Comparison of ENCODE assay signal across 9 mouse cellular contexts in genomic region chr19:12433033-12433432, GRCm38 (mm10). TPM values are rescaled to one million over a fixed set of nuclear protein-coding genes. Genes with fewer than 3 reads are reported as not detected.
DNase-seq lines count a peak whose midpoint lies in the region; ATAC-seq lines count a peak whose summit lies in the region.
"Had no signal": no experiment of that assay in that cellular context is flagged by ENCODE, and none has a peak within 500 bp of the region (broad histone marks: within the 10 kb centered on the region; RNA-seq: fewer than 3 reads in every experiment).

No protein-coding gene starts in this region.

- no peaks in the 10 kb centered on the region for H3K4me1 ChIP-seq in forebrain, embryonic 11.5 days (replicated peaks; ENCODE audit: control insufficient read depth, insufficient read depth, low read length)
- no peaks in the 10 kb centered on the region for H3K4me1 ChIP-seq in hindbrain, embryonic 16.5 days (ENCODE audit: control insufficient read depth, insufficient read depth, low read depth, low read length)
- H3K4me1 ChIP-seq in neural tube, embryonic 13.5 days (replicated peaks) = no peaks in the 10 kb centered on the region

- no peak overlapping the region for H3K9ac ChIP-seq in forebrain, embryonic 11.5 days (ENCODE audit: low read length)
- no peak overlapping the region for H3K9ac ChIP-seq in hindbrain, embryonic 16.5 days (ENCODE audit: low read depth, low read length)
- no peak overlapping the region for H3K9ac ChIP-seq in neural tube, embryonic 13.5 days

- no peak overlapping the region for H3K27ac ChIP-seq in forebrain, embryonic 11.5 days (ENCODE audit: low read depth, low read length)
- H3K27ac ChIP-seq in hindbrain, embryonic 16.5 days (ENCODE audit: low read depth, low read length) = no peak overlapping the region
- H3K27ac ChIP-seq in neural tube, embryonic 13.5 days (replicated peaks) = no peak overlapping the region

- no peak overlapping the region for H3K4me2 ChIP-seq in forebrain, embryonic 11.5 days (ENCODE audit: low read depth, low read length, severe bottlenecking)
- H3K4me2 ChIP-seq in hindbrain, embryonic 16.5 days (ENCODE audit: low read length) = no peak overlapping the region
- H3K4me2 ChIP-seq in neural tube, embryonic 13.5 days = no peak overlapping the region

- no peaks in the 10 kb centered on the region for H3K27me3 ChIP-seq in forebrain, embryonic 11.5 days (ENCODE audit: control insufficient read depth, insufficient read depth, low read length)
- H3K27me3 ChIP-seq in hindbrain, embryonic 16.5 days (replicated peaks; ENCODE audit: control insufficient read depth, insufficient read depth, low read length) = no peaks in the 10 kb centered on the region
- no peaks in the 10 kb centered on the region for H3K27me3 ChIP-seq in neural tube, embryonic 13.5 days

- H3K4me3 ChIP-seq in forebrain, embryonic 11.5 days (ENCODE audit: low read depth, low read length) = no peak overlapping the region
- H3K4me3 ChIP-seq in hindbrain, embryonic 16.5 days (ENCODE audit: low read length) = no peak overlapping the region
- no peak overlapping the region for H3K4me3 ChIP-seq in neural tube, embryonic 13.5 days

- peak; percentile 76 for ATAC-seq in forebrain, embryonic 11.5 days (replicated peaks; ENCODE audit: low FRiP score)
- ATAC-seq in hindbrain, embryonic 16.5 days = peak; percentile 80
- peak; percentile 72 for ATAC-seq in neural tube, embryonic 13.5 days (ENCODE audit: low read depth)

- H3K36me3 ChIP-seq in forebrain, embryonic 11.5 days (ENCODE audit: control insufficient read depth, insufficient read depth, low read length) = no peaks in the 10 kb centered on the region
- H3K36me3 ChIP-seq in hindbrain, embryonic 16.5 days (ENCODE audit: control insufficient read depth, insufficient read depth, low read length) = no peaks in the 10 kb centered on the region
- H3K36me3 ChIP-seq in neural tube, embryonic 13.5 days = no peaks in the 10 kb centered on the region

- no peaks in the 10 kb centered on the region for H3K9me3 ChIP-seq in forebrain, embryonic 11.5 days (ENCODE audit: control insufficient read depth, low read length)
- H3K9me3 ChIP-seq in hindbrain, embryonic 16.5 days (ENCODE audit: control insufficient read depth, low read length) = no peaks in the 10 kb centered on the region
- no peaks in the 10 kb centered on the region for H3K9me3 ChIP-seq in neural tube, embryonic 13.5 days

- DNase-seq in thymus, postnatal 0 days (ENCODE audit: low spot score) = peak; percentile 11
- DNase-seq in thymus, postnatal 10 days (ENCODE audit: low spot score in 2 of 2) = no peak
- DNase-seq in adrenal gland, postnatal 25 days = peak; percentile 5
- DNase-seq in forebrain, embryonic 11.5 days (ENCODE audit: low spot score) = no peak
- peak; percentile 36 to 60 for DNase-seq in lung, adult 18-20 months
- no peak for DNase-seq in right cerebral cortex, postnatal 4 days

- 7% methylated on average over 2 of the region's 2 CpGs for WGBS in forebrain, embryonic 11.5 days
- WGBS in hindbrain, embryonic 16.5 days = 3% methylated on average over 2 of the region's 2 CpGs
- 8% methylated on average over 2 of the region's 2 CpGs for WGBS in neural tube, embryonic 13.5 days

RNA-seq across cellular contexts. Expression of gene Pfpl, which starts 5.3 kb away (rescaled TPM):
- not detected in 2 replicates for polyA plus RNA-seq in thymus, postnatal 0 days (2015; fragmentation: Nextera tagmentation; extraction: Ambion mirVana)
- total RNA-seq in adrenal gland, postnatal 25 days (2021) = not detected in 2 replicates
- not detected in 2 replicates for polyA plus RNA-seq in forebrain, embryonic 11.5 days (2014; fragmentation: Nextera tagmentation; extraction: Ambion mirVana)
- not detected in 2 replicates for polyA plus RNA-seq in hindbrain, embryonic 16.5 days (2015; fragmentation: Nextera tagmentation; extraction: Ambion mirVana)
- polyA plus RNA-seq in neural tube, embryonic 13.5 days (2015; fragmentation: Nextera tagmentation; extraction: Ambion mirVana) = 0.08 TPM in 1 of 2 replicates, not detected in the other
- total RNA-seq: gastrocnemius, postnatal 4 days had no signal

RNA-seq across cellular contexts. Expression of gene Olfr1441, which starts 15.8 kb away (rescaled TPM):
- polyA plus RNA-seq in thymus, postnatal 0 days (2015; fragmentation: Nextera tagmentation; extraction: Ambion mirVana) = not detected in 2 replicates
- total RNA-seq in adrenal gland, postnatal 25 days (2021) = not detected in 2 replicates
- not detected in 2 replicates for polyA plus RNA-seq in forebrain, embryonic 11.5 days (2014; fragmentation: Nextera tagmentation; extraction: Ambion mirVana)
- not detected in 2 replicates for polyA plus RNA-seq in hindbrain, embryonic 16.5 days (2015; fragmentation: Nextera tagmentation; extraction: Ambion mirVana)
- polyA plus RNA-seq in neural tube, embryonic 13.5 days (2015; fragmentation: Nextera tagmentation; extraction: Ambion mirVana) = not detected in 2 replicates
- total RNA-seq: gastrocnemius, postnatal 4 days had no signal

RNA-seq across cellular contexts. Expression of gene Mpeg1, which starts 27.5 kb away (rescaled TPM):
- polyA plus RNA-seq in thymus, postnatal 0 days (2015; fragmentation: Nextera tagmentation; extraction: Ambion mirVana) = 2.6 and 2.9 TPM in 2 replicates
- total RNA-seq in adrenal gland, postnatal 25 days (2021) = 12.4 and 16.5 TPM in 2 replicates
- polyA plus RNA-seq in forebrain, embryonic 11.5 days (2014; fragmentation: Nextera tagmentation; extraction: Ambion mirVana) = 0.28 and 0.41 TPM in 2 replicates
- 0.66 and 0.77 TPM in 2 replicates for polyA plus RNA-seq in hindbrain, embryonic 16.5 days (2015; fragmentation: Nextera tagmentation; extraction: Ambion mirVana)
- polyA plus RNA-seq in neural tube, embryonic 13.5 days (2015; fragmentation: Nextera tagmentation; extraction: Ambion mirVana) = 0.54 and 0.89 TPM in 2 replicates

RNA-seq across cellular contexts. Expression of gene Olfr1440, which starts 46.0 kb away (rescaled TPM):
- not detected in 2 replicates for polyA plus RNA-seq in thymus, postnatal 0 days (2015; fragmentation: Nextera tagmentation; extraction: Ambion mirVana)
- not detected in 2 replicates for total RNA-seq in adrenal gland, postnatal 25 days (2021)
- not detected in 2 replicates for polyA plus RNA-seq in forebrain, embryonic 11.5 days (2014; fragmentation: Nextera tagmentation; extraction: Ambion mirVana)
- polyA plus RNA-seq in hindbrain, embryonic 16.5 days (2015; fragmentation: Nextera tagmentation; extraction: Ambion mirVana) = not detected in 2 replicates
- polyA plus RNA-seq in neural tube, embryonic 13.5 days (2015; fragmentation: Nextera tagmentation; extraction: Ambion mirVana) = not detected in 2 replicates
- total RNA-seq: gastrocnemius, postnatal 4 days had no signal

Comparison
In these comparisons a context has a peak if more than half of its experiments do, and no peak if none do; other contexts are left out.
1. DNase-seq: peak in thymus, postnatal 0 days (single experiment), adrenal gland, postnatal 25 days (single experiment) and lung, adult 18-20 months (2 of 2); none in thymus, postnatal 10 days (0 of 2), forebrain, embryonic 11.5 days (single experiment) and right cerebral cortex, postnatal 4 days (single experiment).
2. Peak in every context shown above with its lines, with median percentiles within 50 percentile points of each other: ATAC-seq.